Mouse (Mus musculus) ES-CJ7 (cell line): Measurements from ENCODE around the gene Uqcc1.
A peak's percentile ranks its signal among the peaks of the same experiment; 100 is the strongest.

Experiments
- DNase-seq: peaks from one replicate; pipeline ENCODE4 v3.0.0; 2011; ENCODE audit warnings: low read depth, low spot score

Uqcc1 gene

DNA sequence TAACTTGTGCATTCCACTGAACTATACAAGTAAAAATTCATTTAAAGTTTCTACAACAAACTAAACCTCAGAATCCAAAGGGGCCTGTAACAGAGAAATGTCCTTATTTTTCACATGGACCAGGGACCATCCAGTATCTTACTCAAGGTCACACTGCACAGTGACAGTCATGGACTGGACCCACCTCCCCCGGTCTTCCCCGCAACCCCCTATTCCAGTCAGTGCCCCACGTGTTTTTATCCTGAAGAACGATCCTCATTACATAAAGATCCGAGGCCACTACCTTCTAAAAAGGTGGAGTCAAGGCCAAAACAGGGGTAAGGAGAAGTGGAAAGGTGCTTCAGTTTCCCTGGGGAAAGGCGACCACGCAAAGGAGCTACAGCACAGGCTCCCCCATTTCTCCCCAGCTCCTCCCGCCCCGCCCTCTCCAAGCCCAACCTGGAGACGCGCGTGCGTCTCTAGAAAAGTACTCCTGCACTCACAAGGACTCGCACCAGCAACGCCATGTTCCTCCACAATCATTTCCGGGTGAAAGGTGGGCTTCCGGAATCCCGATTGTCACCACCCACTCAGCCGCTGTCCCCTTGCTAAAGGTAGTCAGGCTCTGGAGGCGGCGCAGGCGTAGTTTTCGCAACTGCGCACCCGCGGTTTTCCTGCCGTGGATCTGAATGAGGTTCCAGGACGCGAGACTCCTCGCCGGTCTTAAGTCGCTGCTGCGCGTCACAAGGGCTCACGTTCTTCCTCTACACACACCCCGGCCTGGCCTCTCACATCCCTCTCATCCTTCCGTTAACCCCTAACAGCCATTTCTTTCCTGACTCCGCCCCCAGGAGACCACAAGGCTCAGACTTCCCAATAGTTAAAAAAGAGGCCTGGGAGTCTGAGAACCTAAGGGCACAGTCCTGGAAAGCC, at the start of gene Uqcc1:
Gene Uqcc1, minus strand, starts transcription at position 780 of the 912 bp plus-strand sequence.
- DNase-seq = peak; percentile 96

- no peak for DNase-seq
These were observed 49.4 kb upstream of the Uqcc1 start for GRCm38 (mm10) chr2:155979328-155979991.

DNA sequence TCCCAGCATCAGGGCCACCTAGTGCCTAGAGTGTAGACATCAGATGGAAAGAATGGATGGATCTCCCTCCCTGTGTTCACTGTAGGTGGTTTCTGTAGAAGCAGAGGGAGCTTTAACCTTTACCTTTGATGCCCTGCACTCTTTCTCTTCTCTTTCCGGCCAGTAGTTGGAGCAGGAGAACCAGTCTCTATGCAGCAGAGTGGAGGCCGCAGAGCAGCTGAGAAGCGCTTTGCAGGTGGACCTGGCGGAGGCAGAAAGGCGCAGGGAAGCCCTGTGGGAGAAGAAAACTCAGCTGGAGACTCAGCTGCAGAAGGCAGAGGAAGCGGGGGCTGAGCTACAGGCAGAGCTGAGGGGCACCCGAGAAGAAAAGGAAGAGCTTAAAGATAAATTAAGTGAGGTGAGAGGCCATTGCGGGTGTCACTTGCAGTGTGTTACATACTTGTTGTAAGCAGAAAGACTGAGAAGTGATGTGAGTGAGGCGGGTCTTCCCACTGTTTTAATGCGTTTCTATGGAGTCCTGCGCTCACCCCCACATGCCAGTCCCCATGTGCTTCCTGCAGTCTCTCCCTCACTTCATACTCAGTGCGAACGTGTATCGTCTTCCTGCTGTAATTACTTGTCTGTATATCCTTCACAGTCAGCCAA, 44.1 kb upstream of the Uqcc1 start:
- DNase-seq = peak; percentile 63

- no peak for DNase-seq
These were observed 43.2 kb upstream of the Uqcc1 start for GRCm38 (mm10) chr2:155973348-155973747.

DNA sequence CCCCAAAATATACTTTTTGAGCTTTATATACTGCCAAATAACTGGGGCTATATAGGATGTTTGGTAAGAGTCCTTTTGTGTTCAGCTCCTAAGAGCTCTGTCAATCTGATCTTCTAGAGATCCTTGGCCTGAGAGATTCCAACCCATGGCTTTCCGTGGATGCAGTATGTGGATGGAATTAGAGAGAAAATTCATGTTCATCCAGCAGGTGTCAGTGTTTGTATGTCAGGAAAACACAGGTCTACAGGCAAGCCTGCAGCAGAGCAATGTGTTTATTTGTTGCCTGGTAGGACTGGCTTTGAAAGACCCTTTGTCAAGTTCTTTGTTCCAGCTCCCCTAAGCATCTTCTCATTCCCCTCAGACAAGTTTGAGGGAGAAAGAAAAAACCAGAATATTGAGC, 32.9 kb upstream of the Uqcc1 start:
- no peak for DNase-seq

DNA sequence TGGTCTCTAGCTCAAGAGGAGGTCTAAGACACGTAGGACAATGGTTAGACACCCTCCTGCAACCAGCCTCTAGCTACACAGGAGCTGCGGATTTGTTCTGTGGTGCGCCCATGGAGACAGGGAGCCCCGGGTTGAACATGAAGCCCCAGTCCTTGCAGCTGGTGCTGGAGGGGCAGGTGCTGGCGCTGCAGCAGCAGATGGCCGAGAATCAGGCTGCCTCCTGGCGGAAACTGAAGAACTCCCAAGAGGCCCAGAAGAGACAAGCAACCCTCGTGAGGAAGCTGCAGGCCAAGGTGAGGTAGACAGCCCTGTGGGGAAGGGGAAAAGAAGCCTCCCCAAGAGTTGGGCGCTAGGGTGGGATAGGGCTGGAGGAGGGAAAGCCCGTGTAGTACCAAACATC, 31.8 kb upstream of the Uqcc1 start:
- no peak for DNase-seq

DNA sequence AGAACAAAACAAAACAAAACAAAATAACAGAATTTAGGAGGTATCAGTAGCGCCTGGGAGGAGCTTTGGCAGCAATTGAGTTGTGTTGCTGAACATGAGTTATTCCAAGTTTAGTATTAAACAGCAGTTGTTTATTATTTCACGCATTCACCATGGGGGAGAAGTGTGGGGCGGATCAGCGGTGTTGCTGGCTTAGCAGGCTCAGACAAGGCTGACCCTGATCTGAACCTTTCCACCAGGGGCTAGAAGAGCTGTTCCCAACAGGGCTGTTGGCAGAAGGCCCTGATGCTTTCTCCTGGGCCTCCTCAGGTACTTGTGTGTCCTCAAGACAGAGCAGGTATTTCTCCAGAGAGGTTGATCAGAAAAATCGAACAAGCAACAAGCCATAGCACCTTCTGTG, 29.9 kb upstream of the Uqcc1 start:
- DNase-seq = no peak

DNA sequence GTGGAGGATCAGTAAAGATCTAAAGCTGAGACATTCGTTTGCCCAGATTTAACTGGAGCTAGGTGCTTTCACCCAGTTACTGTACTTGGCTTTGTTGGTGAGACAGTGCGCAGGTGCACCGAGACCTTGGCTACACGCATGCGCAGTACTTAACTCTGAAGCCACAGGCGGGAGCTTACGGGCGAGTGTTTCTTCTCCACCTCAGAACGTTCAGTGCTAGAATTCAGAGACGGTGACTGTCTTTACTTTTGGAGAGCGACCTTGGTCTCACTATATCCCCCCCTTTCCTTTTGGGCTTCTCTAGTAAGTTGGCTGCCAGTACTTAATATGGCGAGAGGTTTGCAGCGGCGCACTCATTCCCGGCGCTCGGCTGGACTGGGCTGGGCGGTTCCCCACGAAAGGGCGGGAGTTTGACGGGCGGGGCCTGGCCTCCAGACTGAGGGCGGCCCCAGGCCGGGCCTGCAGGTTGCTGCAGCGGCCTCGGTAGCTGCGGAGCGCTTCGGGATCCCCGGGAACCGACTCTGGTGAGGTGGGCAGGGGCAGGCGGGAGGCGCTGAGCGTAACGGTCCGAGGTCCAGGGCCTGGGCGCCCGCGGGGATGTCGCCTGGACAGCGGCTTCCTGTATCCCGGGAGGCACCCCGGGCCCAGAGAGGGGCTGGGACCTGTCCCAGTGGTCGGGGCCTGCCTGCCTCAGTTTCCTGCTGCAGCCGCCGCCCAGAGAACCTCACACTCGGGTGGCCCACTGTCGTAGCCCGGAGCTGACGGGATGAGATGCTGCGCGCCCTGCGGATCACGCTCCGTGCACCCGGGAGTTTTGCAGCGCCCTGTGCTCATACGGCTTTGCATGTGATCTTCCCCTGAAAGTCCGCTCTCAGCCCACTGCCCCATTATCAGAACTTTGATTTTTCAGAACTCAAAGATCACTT, 26.3 kb upstream of the Uqcc1 start, which contains the start of gene Cep250:
Gene Cep250, plus strand, starts transcription at position 325 of the 926 bp plus-strand sequence.
- DNase-seq = peak; percentile 95

- DNase-seq = peak; percentile 72
These were observed 21.9 kb upstream of the Uqcc1 start for GRCm38 (mm10) chr2:155952006-155952405.

- DNase-seq = no peak
These were observed 19.3 kb upstream of the Uqcc1 start for GRCm38 (mm10) chr2:155949362-155949761.

DNA sequence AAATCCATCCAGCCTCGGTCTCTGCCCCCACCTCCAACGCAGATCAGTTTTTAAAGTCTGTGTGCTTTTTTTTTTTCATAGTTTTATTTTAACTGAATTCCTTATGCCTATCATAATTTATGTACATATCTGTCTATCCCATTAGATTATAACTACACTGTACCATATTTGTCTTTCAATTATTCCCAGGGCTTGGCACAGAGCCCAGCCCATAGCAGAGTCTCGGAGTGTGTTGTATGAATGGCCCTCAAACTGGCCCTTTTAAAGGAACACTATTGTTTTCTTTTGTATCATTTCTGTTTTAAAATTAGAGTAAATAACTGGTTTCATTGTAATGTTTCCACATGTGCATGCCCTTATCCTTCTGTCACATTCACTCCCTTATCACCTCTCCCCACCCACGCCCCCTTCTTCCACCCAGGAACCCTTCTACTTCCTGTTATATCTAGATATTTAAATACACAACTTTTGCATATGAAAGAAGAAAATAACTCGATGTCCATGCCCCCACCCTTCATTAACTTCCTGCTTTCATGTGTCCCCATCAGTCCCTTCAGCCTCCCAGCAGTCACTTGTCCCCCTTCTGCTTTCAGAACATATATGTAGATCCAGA, 17.4 kb upstream of the Uqcc1 start:
- DNase-seq = no peak

GRCm38 (mm10) chr2:155946499-155946898, 16.4 kb upstream of the Uqcc1 start:
- peak; percentile 86 for DNase-seq

GRCm38 (mm10) chr2:155946069-155946468, 16.0 kb upstream of the Uqcc1 start:
- peak; percentile 71 for DNase-seq

GRCm38 (mm10) chr2:155945580-155945979, 15.5 kb upstream of the Uqcc1 start:
- no peak for DNase-seq

- DNase-seq = peak; percentile 31
These were observed 15.0 kb upstream of the Uqcc1 start, which contains the start of gene Gdf5 for GRCm38 (mm10) chr2:155945124-155945523. Gdf5 (minus strand) TSS chr2:155945367.

DNA sequence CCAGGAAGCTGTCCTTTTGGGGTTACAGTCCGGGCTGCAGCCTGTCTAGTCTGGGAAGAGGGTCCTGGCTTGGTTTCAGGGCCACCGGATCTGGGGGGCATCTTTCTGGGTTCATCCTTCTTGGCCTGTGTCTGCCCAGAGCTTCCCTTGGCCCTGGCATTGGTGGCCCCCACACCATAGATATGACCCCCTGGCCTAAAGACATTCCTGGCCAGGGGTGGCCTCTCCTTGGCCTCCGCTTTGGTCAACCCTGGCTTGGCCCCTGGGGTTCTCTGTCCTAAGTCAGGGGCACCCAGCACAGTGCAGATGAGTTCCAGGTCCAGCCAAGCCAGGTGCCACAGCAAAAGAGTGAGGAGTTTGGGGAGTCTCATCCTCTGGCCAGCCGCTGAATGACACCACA, 14.6 kb upstream of the Uqcc1 start:
- no peak for DNase-seq

DNA sequence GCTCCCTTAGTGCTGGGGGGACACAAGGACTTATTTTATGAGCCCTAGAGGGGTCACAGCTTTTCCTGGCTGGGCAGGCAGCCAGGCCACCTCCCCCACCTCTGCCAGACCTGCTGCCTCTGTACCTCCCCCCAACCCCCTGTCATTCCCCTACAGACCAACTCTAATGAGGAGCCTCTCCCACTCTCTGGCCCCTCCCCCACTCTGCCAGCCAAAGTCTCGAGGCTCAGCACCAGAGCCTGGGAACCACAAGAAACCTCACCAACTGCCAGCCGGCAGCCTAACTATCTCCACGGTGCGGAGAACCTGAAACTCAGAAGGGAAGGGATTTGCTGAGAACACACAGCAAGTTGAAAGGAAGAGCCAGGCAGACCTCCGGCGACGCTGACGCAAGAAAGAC, 13.4 kb upstream of the Uqcc1 start:
- peak; percentile 52 for DNase-seq

- DNase-seq = no peak
These were observed 11.8 kb upstream of the Uqcc1 start for GRCm38 (mm10) chr2:155941697-155942442.

DNA sequence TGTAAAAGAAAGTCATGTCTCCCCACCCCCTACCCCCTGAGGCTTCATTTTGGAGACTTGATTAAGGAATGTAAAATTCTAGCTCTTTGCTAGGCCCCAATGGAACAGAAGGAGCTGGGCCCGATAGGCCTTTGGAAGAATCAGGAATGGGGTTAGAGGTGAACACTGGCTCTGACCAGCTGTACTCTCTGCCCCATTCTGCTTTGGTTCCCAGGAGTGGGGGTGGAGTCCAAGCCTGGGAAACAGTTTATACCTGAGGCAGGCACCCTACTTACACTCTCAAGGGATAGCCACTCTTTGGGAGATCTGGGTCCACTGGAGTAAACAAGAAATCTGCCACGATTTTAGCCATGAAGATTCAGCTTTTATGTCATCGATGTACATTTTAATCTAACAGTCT, 10.6 kb upstream of the Uqcc1 start, which contains the start of gene Gm15557:
Gene Gm15557, plus strand, starts transcription at position 48 of the 400 bp plus-strand sequence.
- no peak for DNase-seq
